Mouse (Mus musculus) hindbrain, embryonic 13.5 days (tissue): Measurements from ENCODE around the gene Gne. TPM values are rescaled to one million over a fixed set of nuclear protein-coding genes. Genes with fewer than 3 reads are reported as not detected.

ENCODE experiments used
- ATAC-seq: fragments of 200-750 bp; cut with Nextera tagmentation; 2 replicates; pipeline ENCODE4 v1.8.0; 2017; ENCODE audit warnings: moderate TSS enrichment; ENCODE audit not compliant: low FRiP score
- H3K27ac ChIP-seq: fragments of 300-500 bp; sonication (generic); 2 replicates; pipeline ENCODE4 v1.5.1; 2015; ENCODE audit warnings: inconsistent platforms, mild to moderate bottlenecking, moderate library complexity
- H3K27me3 ChIP-seq: fragments of 300-500 bp; sonication (generic); 2 replicates; pipeline ENCODE4 v1.6.1; 2015; ENCODE audit warnings: mild to moderate bottlenecking, inconsistent platforms
- H3K36me3 ChIP-seq: fragments of 300-500 bp; sonication (generic); 2 replicates; pipeline ENCODE4 v1.6.1; 2015; ENCODE audit warnings: mild to moderate bottlenecking, inconsistent platforms
- H3K4me1 ChIP-seq: fragments of 300-500 bp; sonication (generic); replicated peaks from 2 replicates; pipeline ENCODE4 v1.6.1; 2015; ENCODE audit warnings: inconsistent platforms
- H3K4me2 ChIP-seq: fragments of 300-500 bp; sonication (generic); 2 replicates; pipeline ENCODE4 v1.6.1; 2015; ENCODE audit warnings: inconsistent platforms, mild to moderate bottlenecking, moderate library complexity
- H3K4me3 ChIP-seq: fragments of 300-500 bp; sonication (generic); 2 replicates; pipeline ENCODE4 v1.5.1; 2015; ENCODE audit warnings: mild to moderate bottlenecking, inconsistent platforms
- H3K9ac ChIP-seq: fragments of 300-500 bp; sonication (generic); 2 replicates; pipeline ENCODE4 v1.6.1; 2015; ENCODE audit warnings: mild to moderate bottlenecking, inconsistent platforms
- H3K9me3 ChIP-seq: fragments of 300-500 bp; sonication (generic); 2 replicates; pipeline ENCODE4 v1.6.1; 2016; ENCODE audit warnings: inconsistent platforms
- WGBS: fragments of 180-500 bp; shearing (Covaris S2); methylation state at CpG from one replicate; pipeline ENCODE4 v1.1.7; 2015; 5-methylcytosine and 5-hydroxymethylcytosine counted together
- polyA plus RNA-seq: library from polyadenylated mRNA; unstranded; fragments of >200 nt; fragmentation: Nextera tagmentation; extraction: Ambion mirVana; gene quantifications from 2 replicates; pipeline ENCODE4 v1.2.1, GENCODE M21; 2015

The Gne gene
- polyA plus RNA-seq, 1 experiment from 2014 or later, result 24.1 TPM

- ATAC-seq, result peak; percentile 98
- under 1% methylated on average over 77 of the region's 77 CpGs for WGBS
Observed at GRCm38 (mm10) chr4:44012376-44013367, 71.3 kb downstream of the Gne start.

GRCm38 (mm10) chr4:44011799-44012198 lies 72.2 kb downstream of the Gne start:
- Histone ChIP-seq H3K4me2 (peak overlapping the region; percentile 93), H3K9me3 (no peaks in the 10 kb centered on the region), H3K4me3 (peak overlapping the region; percentile 100), H3K27me3 (no peaks in the 10 kb centered on the region), H3K4me1 (peaks cover 39% of the 10 kb centered on the region), H3K27ac (peak overlapping the region; percentile 81; the same call in 1 of the 2 replicates), H3K36me3 (0 out of 2 replicates have a peak, but pooled peaks cover 7% of the 10 kb centered on the region), H3K9ac (peak overlapping the region; percentile 76)
- 77% methylated on average over 3 of the region's 3 CpGs for WGBS
- no peak for ATAC-seq

More at GRCm38 (mm10) chr4:44012376-44013367, 71.3 kb downstream of the Gne start:
- Histone ChIP-seq H3K27me3 (no peaks in the 10 kb centered on the region), H3K9me3 (no peaks in the 10 kb centered on the region), H3K4me2 (peak overlapping the region; percentile 93), H3K27ac (peak overlapping the region; percentile 81), H3K36me3 (0 out of 2 replicates have a peak, but pooled peaks cover 10% of the 10 kb centered on the region), H3K4me3 (peak overlapping the region; percentile 100), H3K9ac (peak overlapping the region; percentile 99), H3K4me1 (peaks cover 39% of the 10 kb centered on the region)

GRCm38 (mm10) chr4:44010893-44011292 lies 73.1 kb downstream of the Gne start:
- Histone ChIP-seq H3K36me3 (no peaks in the 10 kb centered on the region), H3K9ac (no peak overlapping the region), H3K4me1 (peaks cover 31% of the 10 kb centered on the region), H3K27me3 (no peaks in the 10 kb centered on the region), H3K9me3 (no peaks in the 10 kb centered on the region), H3K4me3 (no peak overlapping the region), H3K27ac (no peak overlapping the region), H3K4me2 (no peak overlapping the region)
- no peak for ATAC-seq
- WGBS, result 48% methylated on average over 2 of the region's 2 CpGs

- no peaks in the 10 kb centered on the region for H3K9me3 ChIP-seq
- H3K27ac ChIP-seq, result no peak overlapping the region
- no peak overlapping the region for H3K4me3 ChIP-seq
- no peak for ATAC-seq
- no peaks in the 10 kb centered on the region for H3K27me3 ChIP-seq
- WGBS, result 97% methylated on average over 1 of the region's 1 CpGs
- no peak overlapping the region for H3K4me2 ChIP-seq
- peaks cover 25% of the 10 kb centered on the region for H3K4me1 ChIP-seq
- no peak overlapping the region for H3K9ac ChIP-seq
- H3K36me3 ChIP-seq, result no peaks in the 10 kb centered on the region
Observed at GRCm38 (mm10) chr4:44010176-44010575, 73.8 kb downstream of the Gne start.

- Histone ChIP-seq H3K36me3 (no peaks in the 10 kb centered on the region), H3K4me2 (no peak overlapping the region), H3K27ac (no peak overlapping the region), H3K4me1 (no peaks in the 10 kb centered on the region), H3K4me3 (no peak overlapping the region), H3K9me3 (no peaks in the 10 kb centered on the region), H3K27me3 (no peaks in the 10 kb centered on the region), H3K9ac (no peak overlapping the region)
- ATAC-seq, result no peak
- 80% methylated on average over 3 of the region's 3 CpGs for WGBS
Observed at GRCm38 (mm10) chr4:44004623-44005409, 79.2 kb downstream of the Gne start.

GRCm38 (mm10) chr4:44004126-44004525 lies 79.9 kb downstream of the Gne start, which contains the start of gene Clta:
TSS of gene Clta (plus strand) at chr4:44004452.
- Histone ChIP-seq H3K9ac (no peak within 1 kb of the TSS), H3K4me1 (no peaks in the 10 kb centered on the region), H3K9me3 (no peaks in the 10 kb centered on the region), H3K4me3 (no peak within 1 kb of the TSS), H3K4me2 (no peak within 1 kb of the TSS), H3K36me3 (no peaks in the 10 kb centered on the region), H3K27ac (no peak within 1 kb of the TSS), H3K27me3 (no peaks in the 10 kb centered on the region)
- WGBS, result 93% methylated on average over 5 of the region's 5 CpGs
- no peak for ATAC-seq

GRCm38 (mm10) chr4:44003622-44004021 lies 80.4 kb downstream of the Gne start:
- no peak for ATAC-seq
- no peak overlapping the region for H3K9ac ChIP-seq
- WGBS, result 88% methylated on average over 6 of the region's 6 CpGs

GRCm38 (mm10) chr4:43994342-43994741 lies 89.6 kb downstream of the Gne start:
- no peaks in the 10 kb centered on the region for H3K4me1 ChIP-seq
- H3K27ac ChIP-seq, result no peak overlapping the region
- H3K36me3 ChIP-seq, result no peaks in the 10 kb centered on the region
- no peak overlapping the region for H3K9ac ChIP-seq
- no peak overlapping the region for H3K4me3 ChIP-seq
- no peaks in the 10 kb centered on the region for H3K27me3 ChIP-seq
- no peak overlapping the region for H3K4me2 ChIP-seq
- 73% methylated on average over 2 of the region's 2 CpGs for WGBS
- ATAC-seq, result no peak
- no peaks in the 10 kb centered on the region for H3K9me3 ChIP-seq

More at GRCm38 (mm10) chr4:44003622-44004021, 80.4 kb downstream of the Gne start:
- Histone ChIP-seq H3K4me1 (no peaks in the 10 kb centered on the region), H3K4me3 (no peak overlapping the region), H3K27me3 (no peaks in the 10 kb centered on the region), H3K4me2 (no peak overlapping the region), H3K27ac (no peak overlapping the region), H3K36me3 (no peaks in the 10 kb centered on the region), H3K9me3 (no peaks in the 10 kb centered on the region)

- Histone ChIP-seq H3K4me3 (no peak overlapping the region), H3K9me3 (no peaks in the 10 kb centered on the region), H3K9ac (no peak overlapping the region), H3K4me1 (no peaks in the 10 kb centered on the region), H3K27ac (no peak overlapping the region), H3K27me3 (no peaks in the 10 kb centered on the region), H3K36me3 (no peaks in the 10 kb centered on the region), H3K4me2 (no peak overlapping the region)
- ATAC-seq, result no peak
- 90% methylated on average over 11 of the region's 11 CpGs for WGBS
Observed at GRCm38 (mm10) chr4:43993072-43993471, 90.9 kb downstream of the Gne start.

- no peaks in the 10 kb centered on the region for H3K36me3 ChIP-seq
- H3K9ac ChIP-seq, result no peak overlapping the region
- WGBS, result 84% methylated on average over 3 of the region's 3 CpGs
- H3K9me3 ChIP-seq, result no peaks in the 10 kb centered on the region
- H3K4me1 ChIP-seq, result no peaks in the 10 kb centered on the region
- H3K27me3 ChIP-seq, result no peaks in the 10 kb centered on the region
- no peak for ATAC-seq
- no peak overlapping the region for H3K4me3 ChIP-seq
- H3K4me2 ChIP-seq, result no peak overlapping the region
- no peak overlapping the region for H3K27ac ChIP-seq
Observed at GRCm38 (mm10) chr4:43988976-43989375, 95.0 kb downstream of the Gne start.

GRCm38 (mm10) chr4:43984326-43984725 lies 99.7 kb downstream of the Gne start:
- peaks cover 5% of the 10 kb centered on the region for H3K4me1 ChIP-seq
- ATAC-seq, result no peak
- no peak overlapping the region for H3K4me3 ChIP-seq
- no peaks in the 10 kb centered on the region for H3K27me3 ChIP-seq
- H3K27ac ChIP-seq, result no peak overlapping the region
- no peaks in the 10 kb centered on the region for H3K9me3 ChIP-seq
- no peaks in the 10 kb centered on the region for H3K36me3 ChIP-seq
- H3K9ac ChIP-seq, result no peak overlapping the region
- 92% methylated on average over 19 of the region's 19 CpGs for WGBS
- H3K4me2 ChIP-seq, result no peak overlapping the region
